Mouse (Mus musculus) stomach, postnatal 0 days (tissue): ENCODE results near the gene Zcchc24.

Source experiments
- CTCF ChIP-seq: IDR thresholded peaks from 2 replicates; pipeline ENCODE4 v1.5.1; 2016; ENCODE audit warnings: antibody characterized with exemption, low read depth, mild to moderate bottlenecking, moderate library complexity
- EP300 ChIP-seq: optimal IDR thresholded peaks from 2 replicates; pipeline ENCODE3; 2016; ENCODE audit warnings: antibody characterized with exemption

DNA sequence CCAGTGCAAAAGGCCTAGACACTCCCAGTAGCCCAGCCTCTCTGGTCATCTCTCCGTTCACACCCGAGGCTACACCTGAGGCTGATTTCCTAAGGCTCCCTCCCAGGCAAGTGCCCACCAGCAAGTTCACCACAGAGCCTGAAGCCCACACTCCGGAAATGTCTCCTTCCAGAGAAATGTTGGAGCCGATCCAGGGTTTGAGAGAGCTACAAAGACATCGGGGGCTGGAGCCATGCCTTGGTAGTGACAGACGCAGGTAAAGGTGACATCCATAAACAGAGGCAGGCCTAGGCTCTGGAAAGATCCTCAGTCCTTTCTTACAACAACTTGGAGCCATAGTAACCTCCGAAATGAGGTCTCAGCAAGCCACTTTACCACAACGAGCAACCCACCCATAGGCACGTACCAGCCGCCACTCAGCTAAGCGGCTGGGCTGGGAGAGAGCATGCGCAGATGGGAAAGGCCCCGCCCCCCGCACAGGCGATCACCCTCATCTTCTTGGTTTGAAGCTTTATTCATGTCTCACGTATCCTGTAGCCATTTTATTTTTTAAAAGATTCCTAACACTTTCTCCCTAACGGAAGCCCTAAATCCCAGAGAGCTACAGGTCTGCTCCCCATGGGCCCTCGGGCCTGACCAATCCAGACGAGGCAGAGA lies 103.4 kb downstream of the Zcchc24 start:
- TF ChIP-seq CTCF = no peak
- no peak for TF ChIP-seq EP300
